Mouse (Mus musculus): Measurements from ENCODE around the gene Diaph3. TPM values are rescaled to one million over a fixed set of nuclear protein-coding genes. Genes with fewer than 3 reads are reported as not detected.
"Not testable (repeated sequence)": the region's sequence is repeated elsewhere in the genome, so short reads cannot be mapped to it uniquely, and the experiment has no call there.

The Diaph3 gene
- polyA plus RNA-seq, 1 experiment from 2014 or later: 3.0 TPM

- H3K9ac ChIP-seq (replicated peaks): no peak overlapping the region
- no peaks in the 10 kb centered on the region for H3K27me3 ChIP-seq (replicated peaks)
- no peak overlapping the region for H3K27ac ChIP-seq (replicated peaks)
- no peak overlapping the region for H3K4me2 ChIP-seq
- no peaks in the 10 kb centered on the region for H3K36me3 ChIP-seq
- no peaks in the 10 kb centered on the region for H3K4me1 ChIP-seq
- no peak overlapping the region for H3K4me3 ChIP-seq (replicated peaks)
- 78% methylated on average over 3 of the region's 3 CpGs for WGBS
- no peak for ATAC-seq (ENCODE audit: low FRiP score)
- H3K9me3 ChIP-seq (replicated peaks): no peaks in the 10 kb centered on the region
Observed at GRCm38 (mm10) chr14:86721082-86721481, 420.0 kb downstream of the Diaph3 start.

DNA sequence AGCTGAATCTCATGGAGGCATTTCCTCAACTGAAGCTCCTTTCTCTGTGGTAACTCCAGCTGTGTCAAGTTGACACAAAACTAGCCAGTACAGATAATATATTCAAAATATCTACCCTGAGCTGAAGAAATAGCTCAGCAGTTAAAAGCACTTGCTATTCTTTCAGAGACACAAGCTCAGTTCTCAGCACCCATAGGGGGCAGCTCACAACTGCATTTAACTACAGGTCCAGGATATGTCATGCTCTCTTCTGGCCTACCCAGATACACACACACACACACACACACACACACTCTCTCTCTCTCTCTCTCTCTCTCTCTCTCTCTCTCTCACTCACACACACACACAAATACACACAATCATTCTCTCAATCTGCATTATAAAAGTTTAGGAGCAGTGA, 420.6 kb downstream of the Diaph3 start:
- ATAC-seq (ENCODE audit: low FRiP score): not testable (repeated sequence)

DNA sequence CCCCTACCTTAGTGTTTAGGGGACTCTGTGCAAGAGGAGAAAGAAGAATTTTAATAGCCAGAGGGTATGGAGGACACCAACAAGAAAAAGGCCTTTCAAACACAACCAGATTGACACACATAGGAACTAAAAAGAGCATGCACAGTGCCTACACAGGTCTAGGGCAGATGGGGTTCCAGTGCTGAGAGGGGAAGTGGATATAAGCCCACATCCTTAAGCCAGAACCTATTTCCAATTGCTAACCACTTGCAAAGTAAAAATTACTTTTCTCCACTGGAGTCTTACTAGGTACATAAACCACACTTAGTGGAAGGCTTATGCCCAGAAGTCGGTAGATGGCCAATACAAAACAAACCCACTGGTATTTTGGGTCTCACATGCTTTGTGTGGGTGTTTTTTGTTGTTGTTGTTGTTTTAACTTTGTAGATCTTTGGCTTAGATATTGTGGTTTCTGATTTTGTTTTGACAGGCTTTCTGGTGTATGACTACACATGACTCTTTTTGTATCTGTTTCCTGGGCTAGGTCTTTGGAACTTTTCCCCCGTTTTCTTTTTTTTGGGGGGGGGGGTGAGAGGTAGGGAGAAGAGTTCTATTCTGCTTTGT, 426.8 kb downstream of the Diaph3 start:
- no peaks in the 10 kb centered on the region for H3K27me3 ChIP-seq (replicated peaks)
- H3K4me1 ChIP-seq: no peaks in the 10 kb centered on the region
- WGBS: 96% methylated on average over 2 of the region's 2 CpGs
- no peak overlapping the region for H3K4me3 ChIP-seq (replicated peaks)
- H3K36me3 ChIP-seq: no peaks in the 10 kb centered on the region
- no peak overlapping the region for H3K4me2 ChIP-seq
- no peak for ATAC-seq (ENCODE audit: low FRiP score)
- no peak overlapping the region for H3K27ac ChIP-seq (replicated peaks)
- no peaks in the 10 kb centered on the region for H3K9me3 ChIP-seq (replicated peaks)
- no peak overlapping the region for H3K9ac ChIP-seq (replicated peaks)

More for the DNA sequence above, 420.6 kb downstream of the Diaph3 start:
- H3K27ac ChIP-seq (replicated peaks); H3K9me3 ChIP-seq (replicated peaks); H3K4me1 ChIP-seq; H3K36me3 ChIP-seq; H3K4me2 ChIP-seq; H3K9ac ChIP-seq (replicated peaks); H3K27me3 ChIP-seq (replicated peaks); H3K4me3 ChIP-seq (replicated peaks): not testable (repeated sequence)

DNA sequence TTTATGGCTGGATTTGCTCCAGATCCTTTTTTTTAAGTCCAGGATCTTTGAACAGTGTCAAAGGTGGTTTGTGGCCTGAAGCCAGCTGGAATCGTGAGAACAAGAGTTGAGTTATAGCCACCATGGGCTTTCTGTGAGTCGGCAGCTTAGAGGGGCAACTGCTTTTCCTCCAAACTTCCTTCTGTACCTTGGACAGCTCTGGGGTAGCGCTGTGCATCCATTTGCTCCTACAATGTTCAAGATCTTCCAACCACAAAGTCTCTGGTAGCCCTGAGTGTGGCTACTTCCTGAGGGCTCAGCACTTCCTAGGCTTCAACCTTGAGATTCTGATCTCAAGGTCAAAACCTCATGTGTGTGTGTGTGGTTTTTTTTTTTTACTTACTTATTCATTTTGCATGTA, 437.0 kb downstream of the Diaph3 start:
- no peak for ATAC-seq (ENCODE audit: low FRiP score)
- no peaks in the 10 kb centered on the region for H3K27me3 ChIP-seq (replicated peaks)

GRCm38 (mm10) chr14:86701145-86701544, 439.9 kb downstream of the Diaph3 start:
- H3K9ac ChIP-seq (replicated peaks): no peak overlapping the region
- H3K27me3 ChIP-seq (replicated peaks): no peaks in the 10 kb centered on the region
- H3K36me3 ChIP-seq: no peaks in the 10 kb centered on the region
- no peaks in the 10 kb centered on the region for H3K9me3 ChIP-seq (replicated peaks)
- no peak overlapping the region for H3K27ac ChIP-seq (replicated peaks)
- 74% methylated on average over 4 of the region's 4 CpGs for whole genome bisulfite sequencing
- no peaks in the 10 kb centered on the region for H3K4me1 ChIP-seq
- no peak overlapping the region for H3K4me2 ChIP-seq
- no peak for ATAC-seq (ENCODE audit: low FRiP score)
- H3K4me3 ChIP-seq (replicated peaks): no peak overlapping the region

More for the DNA sequence above, 437.0 kb downstream of the Diaph3 start:
- Histone ChIP-seq H3K4me2 (no peak overlapping the region), H3K9ac (replicated peaks) (no peak overlapping the region), H3K27ac (replicated peaks) (no peak overlapping the region), H3K4me1 (no peaks in the 10 kb centered on the region), H3K36me3 (no peaks in the 10 kb centered on the region), H3K4me3 (replicated peaks) (no peak overlapping the region), H3K9me3 (replicated peaks) (no peaks in the 10 kb centered on the region)
- WGBS: 58% methylated on average over 3 of the region's 3 CpGs

DNA sequence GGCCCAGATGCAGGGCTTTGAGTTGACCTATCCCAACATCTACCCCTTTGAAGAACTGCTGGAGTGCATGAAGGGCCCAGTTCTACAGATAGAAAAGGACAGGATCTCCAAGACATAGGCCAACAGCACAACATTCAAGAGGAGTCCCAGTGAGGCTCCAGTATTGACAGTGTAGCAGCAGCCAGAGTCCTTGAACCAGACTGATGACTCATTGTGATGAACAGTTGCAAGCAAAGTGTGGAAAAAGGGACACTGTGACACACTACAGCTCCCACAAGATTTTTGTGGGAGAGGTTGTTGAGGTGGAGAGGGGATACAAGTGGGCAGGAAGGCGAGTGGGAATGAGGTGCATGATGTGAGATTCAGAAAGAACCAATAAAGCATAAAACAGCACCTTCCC, 443.1 kb downstream of the Diaph3 start:
- Histone ChIP-seq H3K4me2 (no peak overlapping the region), H3K9me3 (replicated peaks) (no peaks in the 10 kb centered on the region), H3K27ac (replicated peaks) (no peak overlapping the region), H3K27me3 (replicated peaks) (no peaks in the 10 kb centered on the region), H3K36me3 (no peaks in the 10 kb centered on the region), H3K9ac (replicated peaks) (no peak overlapping the region), H3K4me3 (replicated peaks) (no peak overlapping the region), H3K4me1 (no peaks in the 10 kb centered on the region)
- no peak for ATAC-seq (ENCODE audit: low FRiP score)
- WGBS: 100% methylated on average over 1 of the region's 1 CpGs

- H3K9ac ChIP-seq (replicated peaks): no peak overlapping the region
- no peak overlapping the region for H3K4me2 ChIP-seq
- no peaks in the 10 kb centered on the region for H3K9me3 ChIP-seq (replicated peaks)
- 54% methylated on average over 4 of the region's 4 CpGs for WGBS
- no peak overlapping the region for H3K4me3 ChIP-seq (replicated peaks)
- H3K27ac ChIP-seq (replicated peaks): no peak overlapping the region
- H3K27me3 ChIP-seq (replicated peaks): no peaks in the 10 kb centered on the region
- peaks cover 3% of the 10 kb centered on the region; the same call in 1 of the 2 replicates for H3K4me1 ChIP-seq
- H3K36me3 ChIP-seq: no peaks in the 10 kb centered on the region
- ATAC-seq (ENCODE audit: low FRiP score): no peak
Observed at GRCm38 (mm10) chr14:86692714-86693113, 448.3 kb downstream of the Diaph3 start.

GRCm38 (mm10) chr14:86691298-86691697, 449.7 kb downstream of the Diaph3 start:
- no peak for ATAC-seq (ENCODE audit: low FRiP score)
- H3K9ac ChIP-seq (replicated peaks): no peak overlapping the region
- H3K4me3 ChIP-seq (replicated peaks): no peak overlapping the region
- peaks cover 3% of the 10 kb centered on the region; the same call in 1 of the 2 replicates for H3K4me1 ChIP-seq
- H3K27me3 ChIP-seq (replicated peaks): no peaks in the 10 kb centered on the region
- H3K4me2 ChIP-seq: no peak overlapping the region
- no peak overlapping the region for H3K27ac ChIP-seq (replicated peaks)
- 51% methylated on average over 5 of the region's 5 CpGs for WGBS
- no peaks in the 10 kb centered on the region for H3K9me3 ChIP-seq (replicated peaks)
- H3K36me3 ChIP-seq: no peaks in the 10 kb centered on the region

- peak; percentile 68; the same call in 1 of the 2 replicates for ATAC-seq (ENCODE audit: low FRiP score)
- H3K9ac ChIP-seq (replicated peaks): no peak overlapping the region
Observed at GRCm38 (mm10) chr14:86684585-86685503, 456.2 kb downstream of the Diaph3 start.

GRCm38 (mm10) chr14:86681951-86682350, 459.1 kb downstream of the Diaph3 start:
- no peak overlapping the region for H3K4me2 ChIP-seq
- no peaks in the 10 kb centered on the region for H3K36me3 ChIP-seq
- no peak overlapping the region for H3K27ac ChIP-seq (replicated peaks)
- no peak for ATAC-seq (ENCODE audit: low FRiP score)
- H3K4me3 ChIP-seq (replicated peaks): no peak overlapping the region
- H3K9me3 ChIP-seq (replicated peaks): no peaks in the 10 kb centered on the region
- no peak overlapping the region for H3K9ac ChIP-seq (replicated peaks)
- H3K27me3 ChIP-seq (replicated peaks): no peaks in the 10 kb centered on the region
- H3K4me1 ChIP-seq: peaks cover 14% of the 10 kb centered on the region

More at GRCm38 (mm10) chr14:86684585-86685503, 456.2 kb downstream of the Diaph3 start:
- no peak overlapping the region for H3K4me3 ChIP-seq (replicated peaks)
- 35% methylated on average over 11 of the region's 11 CpGs for WGBS
- H3K36me3 ChIP-seq: no peaks in the 10 kb centered on the region
- no peaks in the 10 kb centered on the region for H3K9me3 ChIP-seq (replicated peaks)
- H3K27me3 ChIP-seq (replicated peaks): no peaks in the 10 kb centered on the region
- peaks cover 14% of the 10 kb centered on the region for H3K4me1 ChIP-seq
- peak overlapping the region; percentile 5; the same call in 1 of the 2 replicates for H3K4me2 ChIP-seq
- H3K27ac ChIP-seq (replicated peaks): 0 out of 2 replicates have a peak overlapping the region, but pooled peaks have one; percentile 13

DNA sequence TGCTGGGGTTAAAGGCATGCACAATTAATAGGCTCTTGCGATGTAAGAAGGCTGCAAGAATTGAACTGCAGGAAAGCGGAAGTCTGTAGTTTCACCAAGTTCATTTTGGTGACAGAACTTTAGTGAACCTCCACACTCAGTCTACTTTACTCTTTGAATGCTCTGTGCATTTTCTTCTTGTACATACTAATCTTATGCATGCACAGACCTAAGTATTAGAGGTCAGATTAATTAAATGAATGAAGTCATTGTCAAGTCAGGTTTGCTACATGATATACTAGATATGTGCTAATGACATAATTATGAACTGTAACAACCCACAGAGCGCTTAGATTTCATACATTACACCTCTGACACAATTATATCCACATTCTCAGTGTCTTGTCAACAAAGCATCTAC, 462.0 kb downstream of the Diaph3 start:
- Histone ChIP-seq H3K27me3 (replicated peaks) (no peaks in the 10 kb centered on the region), H3K9ac (replicated peaks) (no peak overlapping the region), H3K9me3 (replicated peaks) (no peaks in the 10 kb centered on the region), H3K27ac (replicated peaks) (no peak overlapping the region), H3K4me3 (replicated peaks) (no peak overlapping the region), H3K4me2 (no peak overlapping the region), H3K4me1 (peaks cover 4% of the 10 kb centered on the region; the same call in 1 of the 2 replicates), H3K36me3 (no peaks in the 10 kb centered on the region)
- 88% methylated on average over 3 of the region's 3 CpGs for WGBS
- ATAC-seq (ENCODE audit: low FRiP score): no peak
